Mouse (Mus musculus) CH12.LX (cell line): ENCODE measurements at regions not wholly inside any gene's neighbourhood (a gene's known extent, or its start where the extent isn't known, plus 50 kb on each side); places are given as distances from the start of the nearest gene placed in this dataset.

ENCODE experiments used
- CTCF ChIP-seq, 2 experiments: IDR thresholded peaks in 1 of 2; conservative IDR thresholded peaks in 1 of 2; 2 replicates each; pipeline ENCODE4 v1.5.1; 2011 to 2012; ENCODE audit warnings: low read depth in 2 of 2, low read length in 2 of 2, improper control_type of control experiment in 1 of 2, inconsistent platforms in 1 of 2, mild to moderate bottlenecking in 1 of 2, moderate library complexity in 1 of 2
- E2F4 ChIP-seq: IDR thresholded peaks from 2 replicates; pipeline ENCODE4 v1.6.1; 2011; ENCODE audit warnings: low read depth, low read length, improper control_type of control experiment; ENCODE audit not compliant: insufficient replicate concordance
- EP300 ChIP-seq: IDR thresholded peaks from 2 replicates; pipeline ENCODE4 v1.6.1; 2011; ENCODE audit warnings: low read length, improper control_type of control experiment
- HCFC1 ChIP-seq: IDR thresholded peaks from 2 replicates; pipeline ENCODE4 v1.6.1; 2012; ENCODE audit warnings: low read depth, mild to moderate bottlenecking, inconsistent platforms, low read length, improper control_type of control experiment
- JUND ChIP-seq: conservative IDR thresholded peaks from 2 replicates; pipeline ENCODE4 v1.6.1; 2011; ENCODE audit warnings: low read depth, low read length, improper control_type of control experiment
- KAT2A ChIP-seq: IDR thresholded peaks from 2 replicates; pipeline ENCODE4 v1.6.1; 2012; ENCODE audit warnings: low read length, improper control_type of control experiment, inconsistent platforms; ENCODE audit not compliant: insufficient replicate concordance
- NRF1 ChIP-seq: IDR thresholded peaks from 2 replicates; pipeline ENCODE4 v1.6.1; 2014; ENCODE audit warnings: low read depth, mild to moderate bottlenecking, inconsistent platforms, low read length, improper control_type of control experiment, moderate library complexity
- POLR2A ChIP-seq: IDR thresholded peaks from 2 replicates; pipeline ENCODE4 v1.6.1; 2011; ENCODE audit warnings: low read depth, mild to moderate bottlenecking, improper control_type of control experiment, low read length
- RAD21 ChIP-seq: IDR thresholded peaks from 2 replicates; pipeline ENCODE4 v1.6.1; 2011; ENCODE audit warnings: low read depth, mild to moderate bottlenecking, low read length, improper control_type of control experiment, moderate library complexity
- SMC3 ChIP-seq: IDR thresholded peaks from 2 replicates; pipeline ENCODE4 v1.6.1; 2011; ENCODE audit warnings: low read depth, low read length, improper control_type of control experiment
- UBTF ChIP-seq: IDR thresholded peaks from 2 replicates; pipeline ENCODE4 v1.6.1; 2012; ENCODE audit warnings: low read depth, mild to moderate bottlenecking, inconsistent platforms, low read length, improper control_type of control experiment, moderate library complexity

DNA sequence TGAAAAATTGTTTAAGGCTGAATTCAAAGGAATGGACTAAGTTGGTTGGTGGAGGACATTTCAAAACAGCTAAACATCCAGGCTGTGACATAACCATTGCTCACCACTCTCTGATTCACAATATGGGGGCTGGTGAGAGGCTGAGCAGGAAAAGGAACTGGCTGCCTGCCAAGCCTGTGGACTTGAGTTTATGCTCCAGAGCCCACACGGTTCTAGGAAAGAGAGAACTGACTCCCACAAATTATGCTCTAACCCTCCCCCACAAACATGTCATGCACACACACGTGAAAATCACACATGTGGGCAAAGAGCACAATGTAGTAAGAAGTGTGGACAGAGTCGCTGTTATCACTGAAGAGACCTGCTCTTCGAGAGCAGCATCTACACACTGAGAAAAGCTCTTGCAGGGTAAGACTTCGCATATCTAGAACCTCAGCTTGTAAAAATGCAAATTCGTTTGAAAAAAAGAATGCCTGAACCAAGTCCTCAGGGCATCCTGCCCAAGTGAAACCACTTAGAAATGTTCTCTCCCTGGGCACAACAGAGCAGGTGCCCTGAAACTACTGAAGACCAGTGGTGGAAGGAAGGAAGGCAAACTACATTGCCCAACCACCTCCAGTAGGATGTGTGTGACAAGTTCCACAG is 118.9 kb upstream of the Qrfpr start:
- TF ChIP-seq HCFC1 (no peak), E2F4 (no peak), JUND (no peak), SMC3 (no peak), CTCF (conservative IDR thresholded peaks at IDR 0.05 in 1 of 2, IDR thresholded peaks at IDR 0.05 in 1 of 2; ENCODE audit: low read depth in 2 of 2, low read length in 2 of 2) (no peak), POLR2A (no peak), RAD21 (no peak), NRF1 (no peak), UBTF (no peak), KAT2A (no peak), EP300 (no peak)
